Mouse (Mus musculus) midbrain, postnatal 0 days (tissue): Measurements from ENCODE around the gene Atp5j. TPM values are rescaled to one million over a fixed set of nuclear protein-coding genes. Genes with fewer than 3 reads are reported as not detected.

Source experiments
- ATAC-seq: fragments of 200-750 bp; cut with Nextera tagmentation; 2 replicates; pipeline ENCODE4 v1.8.0; 2017; ENCODE audit warnings: moderate number of reproducible peaks, mild to moderate bottlenecking, moderate TSS enrichment, moderate library complexity; ENCODE audit not compliant: low FRiP score
- DNase-seq: peaks from one replicate; pipeline ENCODE4 v3.0.0-alpha.2; 2015; ENCODE audit warnings: low spot score
- H3K27ac ChIP-seq: fragments of 300-500 bp; sonication (generic); 2 replicates; pipeline ENCODE4 v1.5.1; 2014; ENCODE audit warnings: low read depth, mild to moderate bottlenecking, low read length, mixed read lengths
- H3K27me3 ChIP-seq: fragments of 300-500 bp; sonication (generic); 2 replicates; pipeline ENCODE4 v1.6.1; 2014; ENCODE audit warnings: low read length, control low read depth, mixed read lengths; ENCODE audit not compliant: insufficient read depth
- H3K36me3 ChIP-seq: fragments of 300-500 bp; sonication (generic); 2 replicates; pipeline ENCODE4 v1.6.1; 2014; ENCODE audit warnings: low read length, control low read depth, mixed read lengths; ENCODE audit not compliant: insufficient read depth
- H3K4me1 ChIP-seq: fragments of 300-500 bp; sonication (generic); 2 replicates; pipeline ENCODE4 v1.6.1; 2014; ENCODE audit warnings: mild to moderate bottlenecking, control low read depth, antibody characterized with exemption, low read length, mixed read lengths; ENCODE audit not compliant: insufficient read depth
- H3K4me2 ChIP-seq: fragments of 300-500 bp; sonication (generic); 2 replicates; pipeline ENCODE4 v1.6.1; 2014; ENCODE audit warnings: low read depth, mild to moderate bottlenecking, low read length, mixed read lengths; ENCODE audit not compliant: poor library complexity, severe bottlenecking
- H3K4me3 ChIP-seq: fragments of 300-500 bp; sonication (generic); 2 replicates; pipeline ENCODE4 v1.5.1; 2014; ENCODE audit warnings: low read depth, mild to moderate bottlenecking, low read length, moderate library complexity
- H3K9ac ChIP-seq: fragments of 300-500 bp; sonication (generic); replicated peaks from 2 replicates; pipeline ENCODE4 v1.6.1; 2014; ENCODE audit warnings: mild to moderate bottlenecking, low read length, moderate library complexity, mixed read lengths; ENCODE audit not compliant: poor library complexity, severe bottlenecking
- H3K9me3 ChIP-seq: fragments of 300-500 bp; sonication (generic); 2 replicates; pipeline ENCODE4 v1.6.1; 2016; ENCODE audit warnings: low read length, control low read depth
- CTCF ChIP-seq: IDR thresholded peaks from 2 replicates; pipeline ENCODE4 v1.5.1; 2016; ENCODE audit warnings: antibody characterized with exemption, mild to moderate bottlenecking
- WGBS: fragments of 180-500 bp; shearing (Covaris S2); extraction: QIAGEN DNeasy Blood & Tissue Kit; methylation state at CpG from one replicate; pipeline ENCODE4 v1.1.7; 2014; 5-methylcytosine and 5-hydroxymethylcytosine counted together
- polyA plus RNA-seq: library from polyadenylated mRNA; unstranded; fragments of >200 nt; fragmentation: Nextera tagmentation; extraction: Ambion mirVana; gene quantifications from 2 replicates; pipeline ENCODE4 v1.2.1, GENCODE M21; 2015
- total RNA-seq: library from RNA; depleted of rRNA; stranded (reverse); fragments of >200 nt; gene quantifications from 2 replicates; pipeline ENCODE4 v1.2.3, GENCODE M21; 2014

Atp5j gene
- total and polyA plus RNA-seq, 2 experiments from 2014 or later = 124 to 880 TPM

- no peaks in the 10 kb centered on the region for H3K27me3 ChIP-seq
- H3K27ac ChIP-seq = no peak overlapping the region
- H3K36me3 ChIP-seq = no peaks in the 10 kb centered on the region
- 94% methylated on average over 14 of the region's 14 CpGs for WGBS
- ATAC-seq = no peak
- no peaks in the 10 kb centered on the region for H3K9me3 ChIP-seq
- H3K4me2 ChIP-seq = no peak overlapping the region
- H3K9ac ChIP-seq = no peak overlapping the region
- H3K4me3 ChIP-seq = no peak overlapping the region
- no peak for TF ChIP-seq CTCF
- DNase-seq = no peak
- no peaks in the 10 kb centered on the region for H3K4me1 ChIP-seq
Measured at GRCm38 (mm10) chr16:84793401-84793800, 42.0 kb downstream of the Atp5j start.

GRCm38 (mm10) chr16:84790595-84791165 lies 44.7 kb downstream of the Atp5j start:
- ATAC-seq (no peak), DNase-seq (no peak)
- WGBS = 95% methylated on average over 2 of the region's 2 CpGs
- Histone ChIP-seq H3K9ac (no peak overlapping the region), H3K4me3 (no peak overlapping the region), H3K4me1 (no peaks in the 10 kb centered on the region), H3K36me3 (no peaks in the 10 kb centered on the region), H3K27ac (no peak overlapping the region), H3K4me2 (no peak overlapping the region), H3K27me3 (no peaks in the 10 kb centered on the region), H3K9me3 (no peaks in the 10 kb centered on the region)
- TF ChIP-seq CTCF = no peak

GRCm38 (mm10) chr16:84784966-84785365 lies 50.5 kb downstream of the Atp5j start:
- Histone ChIP-seq H3K9ac (no peak overlapping the region), H3K27ac (no peak overlapping the region), H3K9me3 (no peaks in the 10 kb centered on the region), H3K4me3 (no peak overlapping the region), H3K4me2 (no peak overlapping the region), H3K36me3 (no peaks in the 10 kb centered on the region), H3K4me1 (no peaks in the 10 kb centered on the region), H3K27me3 (no peaks in the 10 kb centered on the region)
- no peak for TF ChIP-seq CTCF
- 19% methylated on average over 7 of the region's 7 CpGs for WGBS
- no peak for ATAC-seq
- DNase-seq = no peak

- H3K27me3 ChIP-seq = no peaks in the 10 kb centered on the region
- no peak overlapping the region for H3K27ac ChIP-seq
- peak; percentile 15 for DNase-seq
- no peak overlapping the region for H3K4me3 ChIP-seq
- 53% methylated on average over 2 of the region's 2 CpGs for WGBS
- H3K4me1 ChIP-seq = no peaks in the 10 kb centered on the region
- no peaks in the 10 kb centered on the region for H3K9me3 ChIP-seq
- no peaks in the 10 kb centered on the region for H3K36me3 ChIP-seq
- no peak for ATAC-seq
- no peak for TF ChIP-seq CTCF
- H3K9ac ChIP-seq = no peak overlapping the region
- no peak overlapping the region for H3K4me2 ChIP-seq
Measured at GRCm38 (mm10) chr16:84783279-84783678, 52.1 kb downstream of the Atp5j start.

GRCm38 (mm10) chr16:84779718-84780117 lies 55.7 kb downstream of the Atp5j start:
- Histone ChIP-seq H3K4me3 (no peak overlapping the region), H3K4me2 (no peak overlapping the region), H3K27me3 (no peaks in the 10 kb centered on the region), H3K9me3 (no peaks in the 10 kb centered on the region), H3K4me1 (no peaks in the 10 kb centered on the region), H3K27ac (no peak overlapping the region), H3K9ac (no peak overlapping the region), H3K36me3 (no peaks in the 10 kb centered on the region)
- TF ChIP-seq CTCF = no peak
- WGBS = 85% methylated on average over 5 of the region's 5 CpGs
- ATAC-seq (no peak), DNase-seq (no peak)

GRCm38 (mm10) chr16:84778861-84779630 lies 56.4 kb downstream of the Atp5j start:
- Histone ChIP-seq H3K9me3 (no peaks in the 10 kb centered on the region), H3K27ac (no peak overlapping the region), H3K4me3 (no peak overlapping the region), H3K4me2 (no peak overlapping the region), H3K4me1 (no peaks in the 10 kb centered on the region), H3K27me3 (no peaks in the 10 kb centered on the region), H3K9ac (no peak overlapping the region), H3K36me3 (no peaks in the 10 kb centered on the region)
- no peak for ATAC-seq
- WGBS = 85% methylated on average over 6 of the region's 6 CpGs
- no peak for DNase-seq
- TF ChIP-seq CTCF = no peak
